Mouse (Mus musculus): ENCODE results near the gene Sdha. TPM values are rescaled to one million over a fixed set of nuclear protein-coding genes. Genes with fewer than 3 reads are reported as not detected.

The Sdha gene
- polyA plus RNA-seq, 1 experiment from 2014 or later: 161 TPM

DNA sequence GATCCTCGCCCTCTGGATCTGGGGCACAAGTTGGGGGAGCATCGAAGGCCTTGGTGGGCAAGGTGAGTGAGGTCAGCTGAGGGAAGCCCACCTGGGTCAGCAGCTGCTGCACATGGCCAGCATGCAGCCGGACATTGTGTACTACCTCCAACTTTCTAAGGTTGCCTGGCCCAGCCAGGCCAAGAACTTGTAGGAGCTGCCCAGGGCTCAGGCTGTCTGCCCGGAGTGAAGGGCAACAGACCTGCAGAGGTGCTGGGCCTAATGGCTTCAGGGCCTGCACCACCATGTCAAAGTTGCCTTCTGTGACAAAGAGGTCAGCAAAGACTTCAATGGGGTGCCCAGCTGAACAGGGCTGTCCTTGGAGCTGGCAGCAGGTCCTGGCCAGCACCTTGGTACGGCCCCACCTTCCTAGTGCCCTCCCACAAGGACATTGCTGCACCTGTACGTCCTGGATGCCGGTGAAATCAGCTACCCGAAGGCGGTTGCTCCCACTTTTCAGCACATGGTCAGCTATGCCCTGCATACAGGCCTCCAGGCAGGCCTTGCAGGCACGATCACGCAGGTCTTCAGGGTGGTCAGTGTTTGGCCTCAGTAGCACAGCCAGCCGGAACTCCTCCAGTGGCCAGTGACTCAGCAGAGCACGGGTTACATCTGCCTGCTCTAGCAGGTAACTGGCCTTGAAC, 13.2 kb upstream of the Sdha start:
- Histone ChIP-seq H3K9ac (ENCODE audit: low read depth, low read length) (no peak overlapping the region), H3K36me3 (ENCODE audit: control insufficient read depth, insufficient read depth) (no peaks in the 10 kb centered on the region), H3K4me3 (ENCODE audit: low read depth, low read length) (no peak overlapping the region), H3K27ac (ENCODE audit: low read length) (no peak overlapping the region), H3K27me3 (ENCODE audit: control insufficient read depth, insufficient read depth, low read depth, low read length) (no peaks in the 10 kb centered on the region), H3K4me2 (ENCODE audit: low read depth, low read length) (no peak overlapping the region), H3K4me1 (ENCODE audit: control insufficient read depth, low read depth, low read length) (no peaks in the 10 kb centered on the region), H3K9me3 (replicated peaks; ENCODE audit: control insufficient read depth, low read length) (no peaks in the 10 kb centered on the region)
- ATAC-seq (ENCODE audit: low read depth): 0 out of 2 replicates have a peak, but pooled peaks have one; percentile 20
- 79% methylated on average over 13 of the region's 13 CpGs for WGBS (ENCODE audit: insufficient replicate concordance)

- H3K27ac ChIP-seq (ENCODE audit: low read length): no peak overlapping the region
- no peaks in the 10 kb centered on the region for H3K9me3 ChIP-seq (replicated peaks; ENCODE audit: control insufficient read depth, low read length)
- no peaks in the 10 kb centered on the region; the same call in 1 of the 2 replicates for H3K36me3 ChIP-seq (ENCODE audit: control insufficient read depth, insufficient read depth)
- WGBS (ENCODE audit: insufficient replicate concordance): 40% methylated on average over 2 of the region's 2 CpGs
- H3K27me3 ChIP-seq (ENCODE audit: control insufficient read depth, insufficient read depth, low read depth, low read length): no peaks in the 10 kb centered on the region
- no peak overlapping the region for H3K9ac ChIP-seq (ENCODE audit: low read depth, low read length)
- H3K4me2 ChIP-seq (ENCODE audit: low read depth, low read length): no peak overlapping the region
- ATAC-seq (ENCODE audit: low read depth): no peak
- H3K4me3 ChIP-seq (ENCODE audit: low read depth, low read length): no peak overlapping the region
- H3K4me1 ChIP-seq (ENCODE audit: control insufficient read depth, low read depth, low read length): no peaks in the 10 kb centered on the region
These were observed 12.1 kb upstream of the Sdha start for GRCm38 (mm10) chr13:74362218-74362617.

GRCm38 (mm10) chr13:74356491-74356890, 6.4 kb upstream of the Sdha start:
- Histone ChIP-seq H3K27ac (ENCODE audit: low read length) (no peak overlapping the region), H3K9ac (ENCODE audit: low read depth, low read length) (no peak overlapping the region), H3K9me3 (replicated peaks; ENCODE audit: control insufficient read depth, low read length) (no peaks in the 10 kb centered on the region), H3K27me3 (ENCODE audit: control insufficient read depth, insufficient read depth, low read depth, low read length) (no peaks in the 10 kb centered on the region), H3K4me1 (ENCODE audit: control insufficient read depth, low read depth, low read length) (no peaks in the 10 kb centered on the region), H3K4me3 (ENCODE audit: low read depth, low read length) (no peak overlapping the region), H3K36me3 (ENCODE audit: control insufficient read depth, insufficient read depth) (peaks cover 12% of the 10 kb centered on the region), H3K4me2 (ENCODE audit: low read depth, low read length) (no peak overlapping the region)
- 89% methylated on average over 13 of the region's 13 CpGs for WGBS (ENCODE audit: insufficient replicate concordance)
- ATAC-seq (ENCODE audit: low read depth): no peak

- Histone ChIP-seq H3K27me3 (ENCODE audit: control insufficient read depth, insufficient read depth, low read depth, low read length) (no peaks in the 10 kb centered on the region), H3K4me3 (ENCODE audit: low read depth, low read length) (peak overlapping the region; percentile 88), H3K4me2 (ENCODE audit: low read depth, low read length) (peak overlapping the region; percentile 94), H3K27ac (ENCODE audit: low read length) (peak overlapping the region; percentile 41), H3K9me3 (replicated peaks; ENCODE audit: control insufficient read depth, low read length) (no peaks in the 10 kb centered on the region), H3K9ac (ENCODE audit: low read depth, low read length) (peak overlapping the region; percentile 93), H3K36me3 (ENCODE audit: control insufficient read depth, insufficient read depth) (peaks cover 3% of the 10 kb centered on the region), H3K4me1 (ENCODE audit: control insufficient read depth, low read depth, low read length) (peaks cover 13% of the 10 kb centered on the region)
- under 1% methylated on average over 15 of the region's 15 CpGs for WGBS (ENCODE audit: insufficient replicate concordance)
- peak; percentile 31 for ATAC-seq (ENCODE audit: low read depth)
These were observed 391 bp upstream of the Sdha start for GRCm38 (mm10) chr13:74350435-74350906.

DNA sequence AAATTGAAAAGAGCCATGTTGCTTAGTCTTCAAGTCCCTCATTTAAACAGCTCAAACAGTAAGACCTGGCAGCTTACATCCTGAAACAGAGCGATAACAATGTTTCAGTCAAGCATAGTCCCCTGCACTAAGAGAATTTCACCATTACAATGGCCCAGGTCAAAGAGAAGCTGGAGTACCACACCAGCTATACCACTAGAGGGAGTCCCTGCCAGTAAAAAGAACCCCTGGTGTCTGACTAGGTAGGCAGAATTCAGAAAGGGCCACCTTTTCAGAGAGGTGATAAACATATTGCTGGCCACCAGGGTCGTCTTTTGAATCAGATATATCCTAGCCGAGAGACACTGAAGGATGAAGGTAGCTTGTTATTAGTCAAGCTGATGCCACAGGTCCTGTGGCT, 9.0 kb downstream of the Sdha start:
- H3K4me1 ChIP-seq (ENCODE audit: control insufficient read depth, low read depth, low read length): no peaks in the 10 kb centered on the region
- no peak overlapping the region for H3K4me2 ChIP-seq (ENCODE audit: low read depth, low read length)
- no peak overlapping the region for H3K4me3 ChIP-seq (ENCODE audit: low read depth, low read length)
- peak; percentile 37; the same call in 1 of the 2 replicates for ATAC-seq (ENCODE audit: low read depth)
- no peaks in the 10 kb centered on the region for H3K9me3 ChIP-seq (replicated peaks; ENCODE audit: control insufficient read depth, low read length)
- H3K27ac ChIP-seq (ENCODE audit: low read length): no peak overlapping the region
- H3K36me3 ChIP-seq (ENCODE audit: control insufficient read depth, insufficient read depth): peaks cover 17% of the 10 kb centered on the region
- no peak overlapping the region for H3K9ac ChIP-seq (ENCODE audit: low read depth, low read length)
- no peaks in the 10 kb centered on the region for H3K27me3 ChIP-seq (ENCODE audit: control insufficient read depth, insufficient read depth, low read depth, low read length)
- 42% methylated on average over 3 of the region's 3 CpGs for WGBS (ENCODE audit: insufficient replicate concordance)

GRCm38 (mm10) chr13:74329321-74329720, 20.8 kb downstream of the Sdha start:
- Histone ChIP-seq H3K9ac (ENCODE audit: low read depth, low read length) (no peak overlapping the region), H3K4me1 (ENCODE audit: control insufficient read depth, low read depth, low read length) (no peaks in the 10 kb centered on the region), H3K4me2 (ENCODE audit: low read depth, low read length) (no peak overlapping the region), H3K27ac (ENCODE audit: low read length) (no peak overlapping the region), H3K27me3 (ENCODE audit: control insufficient read depth, insufficient read depth, low read depth, low read length) (no peaks in the 10 kb centered on the region), H3K9me3 (replicated peaks; ENCODE audit: control insufficient read depth, low read length) (no peaks in the 10 kb centered on the region), H3K4me3 (ENCODE audit: low read depth, low read length) (no peak overlapping the region), H3K36me3 (ENCODE audit: control insufficient read depth, insufficient read depth) (peaks cover 37% of the 10 kb centered on the region)
- no peak for ATAC-seq (ENCODE audit: low read depth)

GRCm38 (mm10) chr13:74317170-74317849, 32.8 kb downstream of the Sdha start, which contains the start of gene Pdcd6:
Gene Pdcd6, minus strand, starts transcription at chr13:74317580.
- Histone ChIP-seq H3K4me2 (ENCODE audit: low read depth, low read length) (peak within 1 kb of the TSS; percentile 85), H3K4me3 (ENCODE audit: low read depth, low read length) (peak within 1 kb of the TSS; percentile 94), H3K27ac (ENCODE audit: low read length) (peak within 1 kb of the TSS; percentile 81), H3K36me3 (ENCODE audit: control insufficient read depth, insufficient read depth) (peaks cover 12% of the 10 kb centered on the region), H3K9me3 (replicated peaks; ENCODE audit: control insufficient read depth, low read length) (no peaks in the 10 kb centered on the region), H3K4me1 (ENCODE audit: control insufficient read depth, low read depth, low read length) (peaks cover 18% of the 10 kb centered on the region), H3K27me3 (ENCODE audit: control insufficient read depth, insufficient read depth, low read depth, low read length) (no peaks in the 10 kb centered on the region), H3K9ac (ENCODE audit: low read depth, low read length) (peak within 1 kb of the TSS; percentile 92)
- under 1% methylated on average over 36 of the region's 36 CpGs for WGBS (ENCODE audit: insufficient replicate concordance)
- peak; percentile 99 for ATAC-seq (ENCODE audit: low read depth)

DNA sequence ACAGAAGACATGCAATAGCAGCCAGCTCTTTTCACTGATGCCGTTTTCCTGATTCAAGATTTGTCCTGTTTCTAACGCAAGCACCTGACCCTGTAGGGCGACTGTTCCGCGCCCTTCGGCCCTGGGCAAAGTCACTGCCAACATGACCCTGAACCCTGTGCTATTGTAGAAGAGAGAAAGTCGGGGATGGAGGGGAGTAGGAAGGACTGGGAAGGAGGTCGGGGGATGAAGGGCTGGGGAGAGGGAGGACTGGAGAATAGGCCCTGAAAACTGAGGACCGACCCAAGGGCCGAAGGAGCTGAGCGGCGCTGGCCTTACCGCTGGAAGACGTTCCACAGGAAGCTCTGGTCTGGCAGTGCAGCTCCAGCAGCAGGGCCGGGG, 33.3 kb downstream of the Sdha start:
- peak overlapping the region; percentile 81 for H3K27ac ChIP-seq (ENCODE audit: low read length)
- peak overlapping the region; percentile 94 for H3K4me3 ChIP-seq (ENCODE audit: low read depth, low read length)
- peak; percentile 19 for ATAC-seq (ENCODE audit: low read depth)
- H3K36me3 ChIP-seq (ENCODE audit: control insufficient read depth, insufficient read depth): peaks cover 7% of the 10 kb centered on the region
- peaks cover 18% of the 10 kb centered on the region for H3K4me1 ChIP-seq (ENCODE audit: control insufficient read depth, low read depth, low read length)
- H3K4me2 ChIP-seq (ENCODE audit: low read depth, low read length): peak overlapping the region; percentile 85
- H3K9ac ChIP-seq (ENCODE audit: low read depth, low read length): peak overlapping the region; percentile 92
- H3K27me3 ChIP-seq (ENCODE audit: control insufficient read depth, insufficient read depth, low read depth, low read length): no peaks in the 10 kb centered on the region
- no peaks in the 10 kb centered on the region for H3K9me3 ChIP-seq (replicated peaks; ENCODE audit: control insufficient read depth, low read length)
- WGBS (ENCODE audit: insufficient replicate concordance): 2% methylated on average over 15 of the region's 15 CpGs

- H3K36me3 ChIP-seq (ENCODE audit: control insufficient read depth, insufficient read depth): peaks cover 3% of the 10 kb centered on the region; the same call in 1 of the 2 replicates
- peak overlapping the region; percentile 81 for H3K27ac ChIP-seq (ENCODE audit: low read length)
- 23% methylated on average over 4 of the region's 4 CpGs for WGBS (ENCODE audit: insufficient replicate concordance)
- H3K4me1 ChIP-seq (ENCODE audit: control insufficient read depth, low read depth, low read length): peaks cover 18% of the 10 kb centered on the region
- no peaks in the 10 kb centered on the region for H3K27me3 ChIP-seq (ENCODE audit: control insufficient read depth, insufficient read depth, low read depth, low read length)
- H3K4me3 ChIP-seq (ENCODE audit: low read depth, low read length): peak overlapping the region; percentile 94
- no peak for ATAC-seq (ENCODE audit: low read depth)
- peak overlapping the region; percentile 85 for H3K4me2 ChIP-seq (ENCODE audit: low read depth, low read length)
- peak overlapping the region; percentile 92 for H3K9ac ChIP-seq (ENCODE audit: low read depth, low read length)
- H3K9me3 ChIP-seq (replicated peaks; ENCODE audit: control insufficient read depth, low read length): no peaks in the 10 kb centered on the region
These were observed 33.7 kb downstream of the Sdha start for GRCm38 (mm10) chr13:74316386-74316785.

Measured in liver, embryonic 16.5 days (tissue).